Mouse (Mus musculus) heart, postnatal 0 days (tissue): ENCODE data around the gene Cyfip2. TPM values are rescaled to one million over a fixed set of nuclear protein-coding genes. Genes with fewer than 3 reads are reported as not detected.

Experiments used
- ATAC-seq: fragments of 200-750 bp; cut with Nextera tagmentation; 2 replicates; pipeline ENCODE4 v1.8.0; 2017; ENCODE audit warnings: low read depth, moderate number of reproducible peaks, moderate library complexity; ENCODE audit not compliant: insufficient read depth
- DNase-seq: peaks from one replicate; pipeline ENCODE4 v3.0.0-alpha.2; 2016; ENCODE audit warnings: low spot score
- H3K27ac ChIP-seq: fragments of 300-500 bp; sonication (generic); 2 replicates; pipeline ENCODE4 v1.5.1; 2014; ENCODE audit warnings: low read depth, mild to moderate bottlenecking
- H3K27me3 ChIP-seq: fragments of 300-500 bp; sonication (generic); 2 replicates; pipeline ENCODE4 v1.6.1; 2014; ENCODE audit warnings: low read length, mixed read lengths; ENCODE audit not compliant: control insufficient read depth, insufficient read depth
- H3K36me3 ChIP-seq: fragments of 300-500 bp; sonication (generic); replicated peaks from 2 replicates; pipeline ENCODE4 v1.6.1; 2014; ENCODE audit warnings: low read length, mixed read lengths; ENCODE audit not compliant: control insufficient read depth, insufficient read depth
- H3K4me1 ChIP-seq: fragments of 300-500 bp; sonication (generic); 2 replicates; pipeline ENCODE4 v1.6.1; 2014; ENCODE audit warnings: antibody characterized with exemption; ENCODE audit not compliant: control insufficient read depth, insufficient read depth
- H3K4me2 ChIP-seq: fragments of 300-500 bp; sonication (generic); 2 replicates; pipeline ENCODE4 v1.6.1; 2014; ENCODE audit warnings: low read depth, mild to moderate bottlenecking, low read length, moderate library complexity
- H3K4me3 ChIP-seq: fragments of 300-500 bp; sonication (generic); 2 replicates; pipeline ENCODE4 v1.5.1; 2014; ENCODE audit warnings: low read depth, low read length
- H3K9ac ChIP-seq: fragments of 300-500 bp; sonication (generic); replicated peaks from 2 replicates; pipeline ENCODE4 v1.6.1; 2014; ENCODE audit warnings: low read depth, low read length, mixed read lengths
- H3K9me3 ChIP-seq: fragments of 300-500 bp; sonication (generic); replicated peaks from 2 replicates; pipeline ENCODE4 v1.6.1; 2016; ENCODE audit warnings: low read length; ENCODE audit not compliant: control insufficient read depth
- CTCF ChIP-seq: IDR thresholded peaks from 2 replicates; pipeline ENCODE4 v1.5.1; 2016; ENCODE audit warnings: antibody characterized with exemption, control low read depth, low read depth
- EP300 ChIP-seq: IDR thresholded peaks from 2 replicates; pipeline ENCODE4 v1.6.1; 2016; ENCODE audit warnings: antibody characterized with exemption, low read depth
- WGBS: fragments of 180-500 bp; shearing (Covaris S2); extraction: QIAGEN DNeasy Blood & Tissue Kit; methylation state at CpG from one replicate; pipeline ENCODE4 v1.1.7; 2014; 5-methylcytosine and 5-hydroxymethylcytosine counted together
- polyA plus RNA-seq: library from polyadenylated mRNA; unstranded; fragments of >200 nt; fragmentation: Nextera tagmentation; extraction: Ambion mirVana; gene quantifications from 2 replicates; pipeline ENCODE4 v1.2.1, GENCODE M21; 2015
- total RNA-seq: library from RNA; depleted of rRNA; stranded (reverse); fragments of >200 nt; gene quantifications from 2 replicates; pipeline ENCODE4 v1.2.3, GENCODE M21; 2014; ENCODE audit warnings: low replicate concordance

The Cyfip2 gene
- total and polyA plus RNA-seq, 2 experiments from 2014 or later: 6.3 to 15.6 TPM

- 0 out of 2 replicates have a peak overlapping the region, but pooled peaks have one; percentile 18 for H3K9ac ChIP-seq
- DNase-seq (peak; percentile 40), ATAC-seq (peak; percentile 55)
- no peaks in the 10 kb centered on the region for H3K27me3 ChIP-seq
- peaks cover 8% of the 10 kb centered on the region; the same call in 1 of the 2 replicates for H3K36me3 ChIP-seq
- no peaks in the 10 kb centered on the region for H3K9me3 ChIP-seq
- H3K27ac ChIP-seq: peak overlapping the region; percentile 28; the same call in 1 of the 2 replicates
- no peak for TF ChIP-seq CTCF
- no peak for TF ChIP-seq EP300
- WGBS: 38% methylated on average over 20 of the region's 20 CpGs
- no peak overlapping the region for H3K4me3 ChIP-seq
- H3K4me2 ChIP-seq: no peak overlapping the region
- peaks cover 18% of the 10 kb centered on the region for H3K4me1 ChIP-seq
These were observed 110.8 kb downstream of the Cyfip2 start for GRCm38 (mm10) chr11:46201636-46202546.

- ATAC-seq (no peak), DNase-seq (no peak)
- Histone ChIP-seq H3K4me1 (peaks cover 13% of the 10 kb centered on the region), H3K4me3 (no peak overlapping the region), H3K36me3 (peaks cover 7% of the 10 kb centered on the region; the same call in 1 of the 2 replicates), H3K27me3 (no peaks in the 10 kb centered on the region), H3K27ac (no peak overlapping the region), H3K9ac (no peak overlapping the region), H3K4me2 (no peak overlapping the region), H3K9me3 (no peaks in the 10 kb centered on the region)
- WGBS: 86% methylated on average over 11 of the region's 11 CpGs
- TF ChIP-seq CTCF: no peak
- TF ChIP-seq EP300: no peak
These were observed 112.0 kb downstream of the Cyfip2 start for GRCm38 (mm10) chr11:46200664-46201063.

- no peak overlapping the region for H3K27ac ChIP-seq
- H3K9me3 ChIP-seq: no peaks in the 10 kb centered on the region
- whole genome bisulfite sequencing: 69% methylated on average over 4 of the region's 4 CpGs
- 0 out of 2 replicates have a peak, but pooled peaks cover under 1% of the 10 kb centered on the region for H3K36me3 ChIP-seq
- H3K9ac ChIP-seq: no peak overlapping the region
- ATAC-seq: no peak
- H3K4me1 ChIP-seq: no peaks in the 10 kb centered on the region
- no peak overlapping the region for H3K4me2 ChIP-seq
- no peak for TF ChIP-seq CTCF
- TF ChIP-seq EP300: no peak
- no peaks in the 10 kb centered on the region for H3K27me3 ChIP-seq
- no peak for DNase-seq
- no peak overlapping the region for H3K4me3 ChIP-seq
These were observed 118.5 kb downstream of the Cyfip2 start for GRCm38 (mm10) chr11:46194175-46194574.

- no peak overlapping the region for H3K27ac ChIP-seq
- no peak overlapping the region for H3K9ac ChIP-seq
- no peaks in the 10 kb centered on the region for H3K9me3 ChIP-seq
- no peaks in the 10 kb centered on the region for H3K36me3 ChIP-seq
- no peaks in the 10 kb centered on the region for H3K4me1 ChIP-seq
- ATAC-seq (no peak), DNase-seq (no peak)
- no peak overlapping the region for H3K4me2 ChIP-seq
- H3K27me3 ChIP-seq: no peaks in the 10 kb centered on the region
- WGBS: 81% methylated on average over 2 of the region's 2 CpGs
- TF ChIP-seq CTCF: no peak
- no peak overlapping the region for H3K4me3 ChIP-seq
These were observed 124.4 kb downstream of the Cyfip2 start for GRCm38 (mm10) chr11:46188283-46188682.

GRCm38 (mm10) chr11:46185486-46185885 lies 127.2 kb downstream of the Cyfip2 start:
- DNase-seq: peak; percentile 26
- TF ChIP-seq CTCF: no peak
- no peak for TF ChIP-seq EP300
- Histone ChIP-seq H3K27ac (no peak overlapping the region), H3K27me3 (no peaks in the 10 kb centered on the region), H3K4me3 (no peak overlapping the region), H3K4me2 (no peak overlapping the region), H3K9ac (no peak overlapping the region), H3K36me3 (no peaks in the 10 kb centered on the region), H3K9me3 (no peaks in the 10 kb centered on the region), H3K4me1 (no peaks in the 10 kb centered on the region)
- no peak; the same call in 1 of the 2 replicates for ATAC-seq
- WGBS: 26% methylated on average over 4 of the region's 4 CpGs
